8 mouse cellular contexts compared by ENCODE assay signal in genomic region chr7:45413864-45414739, GRCm38 (mm10). TPM values are rescaled to one million over a fixed set of nuclear protein-coding genes. Genes with fewer than 3 reads are reported as not detected.
DNase-seq lines count a peak whose midpoint lies in the region; ATAC-seq lines count a peak whose summit lies in the region.

No protein-coding gene starts in this region.

- peaks cover 98% of the 10 kb centered on the region for H3K27me3 ChIP-seq in forebrain, embryonic 12.5 days
- H3K27me3 ChIP-seq in midbrain, embryonic 10.5 days (ENCODE audit: low read depth, poor library complexity, severe bottlenecking): peaks cover 100% of the 10 kb centered on the region

- H3K9me3 ChIP-seq in forebrain, embryonic 12.5 days: no peaks in the 10 kb centered on the region
- H3K9me3 ChIP-seq in midbrain, embryonic 10.5 days (replicated peaks): no peaks in the 10 kb centered on the region

- DNase-seq in kidney, adult 18-20 months: peak; percentile 54
- DNase-seq in kidney, adult 9 months: no peak
- DNase-seq in kidney, postnatal 14 days: peak; percentile 41
- DNase-seq in midbrain, embryonic 10.5 days (ENCODE audit: low spot score): no peak
- no peak for DNase-seq in spleen, postnatal 10 days (ENCODE audit: low spot score in 2 of 2)
- DNase-seq in spleen, postnatal 36 days (ENCODE audit: low spot score in 2 of 2): no peak
- DNase-seq in adrenal gland, adult 18-20 months (ENCODE audit: low spot score in 2 of 2): no peak

- no peaks in the 10 kb centered on the region for H3K36me3 ChIP-seq in forebrain, embryonic 12.5 days (replicated peaks)
- H3K36me3 ChIP-seq in midbrain, embryonic 10.5 days: no peaks in the 10 kb centered on the region

- peak; percentile 42; the same call in 1 of the 2 replicates for ATAC-seq in forebrain, embryonic 12.5 days (ENCODE audit: low FRiP score)

- H3K27ac ChIP-seq in forebrain, embryonic 12.5 days: no peak overlapping the region
- H3K27ac ChIP-seq in midbrain, embryonic 10.5 days (replicated peaks): 0 out of 2 replicates have a peak overlapping the region, but pooled peaks have one; percentile 63

- peak overlapping the region; percentile 52 for H3K4me3 ChIP-seq in forebrain, embryonic 12.5 days (replicated peaks)
- H3K4me3 ChIP-seq in midbrain, embryonic 10.5 days: peak overlapping the region; percentile 65

- WGBS in forebrain, embryonic 12.5 days: 2% methylated on average over 25 of the region's 27 CpGs
- WGBS in midbrain, embryonic 10.5 days: 1% methylated on average over 27 of the region's 27 CpGs

- peaks cover 18% of the 10 kb centered on the region for H3K4me1 ChIP-seq in forebrain, embryonic 12.5 days
- peaks cover 35% of the 10 kb centered on the region for H3K4me1 ChIP-seq in midbrain, embryonic 10.5 days

- H3K4me2 ChIP-seq in forebrain, embryonic 12.5 days: peak overlapping the region; percentile 86

- H3K9ac ChIP-seq in forebrain, embryonic 12.5 days: peak overlapping the region; percentile 61

RNA-seq across cellular contexts. Expression of gene Ntf5, which starts 0.6 kb away (rescaled TPM):
- polyA plus RNA-seq in forebrain, embryonic 12.5 days (2016; fragmentation: Nextera tagmentation; extraction: Ambion mirVana): 0.32 and 0.65 TPM in 2 replicates
- 0.51 and 0.61 TPM in 2 replicates for polyA plus RNA-seq in midbrain, embryonic 10.5 days (2016; fragmentation: Nextera tagmentation; extraction: Ambion mirVana)
- total RNA-seq in adrenal gland, adult 18-20 months (2021): under 1 TPM; 0.17 to 0.45 TPM

RNA-seq across cellular contexts. Expression of gene Lhb, which starts 6.5 kb away (rescaled TPM):
- 0.50 TPM in 1 of 2 replicates, not detected in the other for polyA plus RNA-seq in forebrain, embryonic 12.5 days (2016; fragmentation: Nextera tagmentation; extraction: Ambion mirVana)
- polyA plus RNA-seq in midbrain, embryonic 10.5 days (2016; fragmentation: Nextera tagmentation; extraction: Ambion mirVana): not detected in 2 replicates
- not detected for total RNA-seq in adrenal gland, adult 18-20 months (2021)

RNA-seq across cellular contexts. Expression of gene Kcna7, which starts 8.6 kb away (rescaled TPM):
- polyA plus RNA-seq in forebrain, embryonic 12.5 days (2016; fragmentation: Nextera tagmentation; extraction: Ambion mirVana): not detected in 2 replicates
- not detected in 2 replicates for polyA plus RNA-seq in midbrain, embryonic 10.5 days (2016; fragmentation: Nextera tagmentation; extraction: Ambion mirVana)
- not detected for total RNA-seq in adrenal gland, adult 18-20 months (2021)

RNA-seq across cellular contexts. Expression of gene Snrnp70, which starts 18.6 kb away (rescaled TPM):
- 313 and 314 TPM in 2 replicates for polyA plus RNA-seq in forebrain, embryonic 12.5 days (2016; fragmentation: Nextera tagmentation; extraction: Ambion mirVana)
- polyA plus RNA-seq in midbrain, embryonic 10.5 days (2016; fragmentation: Nextera tagmentation; extraction: Ambion mirVana): 254 and 268 TPM in 2 replicates
- 100 to 1,000 TPM; 262 to 325 TPM for total RNA-seq in adrenal gland, adult 18-20 months (2021)

RNA-seq across cellular contexts. Expression of gene Gys1, which starts 20.5 kb away (rescaled TPM):
- 28.7 and 30.7 TPM in 2 replicates for polyA plus RNA-seq in forebrain, embryonic 12.5 days (2016; fragmentation: Nextera tagmentation; extraction: Ambion mirVana)
- 41.7 and 41.9 TPM in 2 replicates for polyA plus RNA-seq in midbrain, embryonic 10.5 days (2016; fragmentation: Nextera tagmentation; extraction: Ambion mirVana)
- 10 to 100 TPM; 40.4 to 61.6 TPM for total RNA-seq in adrenal gland, adult 18-20 months (2021)

Comparison
In these comparisons a context has a peak if more than half of its experiments do, and no peak if none do; other contexts are left out.
1. DNase-seq: peak in kidney, adult 18-20 months (single experiment) and kidney, postnatal 14 days (single experiment); none in kidney, adult 9 months (single experiment), midbrain, embryonic 10.5 days (single experiment), spleen, postnatal 10 days (0 of 2), spleen, postnatal 36 days (0 of 2) and adrenal gland, adult 18-20 months (0 of 2).